Mouse (Mus musculus) T-helper 2 cell (primary cell): Measurements from ENCODE around the gene Dhrs7.

ENCODE experiments used
- in situ Hi-C: fragments of 300-600 bp; cut with MboI, MseI; formaldehyde crosslinking; loops from one replicate; pipeline ENCODE4 v1.15.1; 2025; ENCODE audit warnings: high pct_unique_total_duplicates

Gene Dhrs7

DNA sequence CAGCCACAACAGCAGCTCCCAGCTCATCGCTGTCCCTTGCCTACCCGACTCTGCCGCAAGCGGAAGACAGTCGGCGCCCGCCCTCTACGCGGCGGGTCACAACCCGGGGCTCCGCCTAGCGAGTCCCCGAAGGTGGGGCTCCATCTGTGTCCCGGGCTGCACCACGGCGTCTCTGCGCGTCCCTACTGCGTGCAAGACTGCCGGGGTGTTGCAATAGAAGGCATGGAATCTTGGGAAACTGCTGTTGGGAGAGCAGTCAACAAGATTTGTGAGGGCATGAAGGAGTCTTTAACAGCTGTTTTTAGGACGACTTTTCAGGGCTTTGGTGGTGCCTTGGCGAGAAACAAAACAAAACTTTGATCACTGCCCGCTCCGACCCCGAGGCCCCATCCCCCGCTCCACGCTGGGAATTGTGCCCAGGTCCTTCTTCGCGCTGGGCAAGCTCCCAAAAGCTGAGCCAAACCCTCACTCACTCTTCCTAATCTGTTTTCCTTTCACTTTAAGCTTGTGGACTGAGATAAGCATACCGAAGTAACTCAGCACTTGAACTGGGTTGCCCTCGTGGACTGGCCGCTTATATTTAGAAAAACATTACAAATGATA lies at the start of gene Dhrs7:
TSS of gene Dhrs7 (minus strand) at position 175 of the 603 bp plus-strand sequence.
- in situ Hi-C loops: loop anchor here (25.0 kb wide), 1 partner anchor 578 kb away; the partner anchor contains the start of genes Jkamp and L3hypdh

- in situ Hi-C loops: loop anchor here (25.0 kb wide), 1 partner anchor 1602 kb away; the partner anchor contains the start of gene Gm11042
Observed at GRCm38 (mm10) chr12:72709981-72710380, 45.3 kb upstream of the Dhrs7 start.

- in situ Hi-C loops: loop anchor here (25.0 kb wide), 1 partner anchor 1608 kb away; the partner anchor contains the start of gene Gm11042
Observed at GRCm38 (mm10) chr12:72704068-72704467, 39.4 kb upstream of the Dhrs7 start.

DNA sequence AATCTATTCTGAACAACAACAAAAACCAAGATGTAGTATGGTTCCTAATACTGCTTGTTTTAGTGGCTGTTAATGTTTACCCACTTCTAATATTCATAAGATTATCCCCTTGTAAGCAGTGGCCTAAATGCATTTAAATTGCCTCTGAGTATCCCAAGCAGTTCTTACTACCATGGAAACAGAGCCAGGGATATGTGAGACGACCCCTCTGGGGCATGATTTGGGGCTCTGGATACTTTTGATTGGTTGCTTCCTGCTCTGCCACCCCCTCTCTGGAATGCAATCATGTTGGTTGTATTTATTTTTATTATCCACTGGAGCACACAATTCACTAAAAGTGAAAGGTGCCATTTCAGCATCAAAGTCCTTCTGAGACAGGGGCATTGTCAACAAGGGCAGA lies 35.3 kb upstream of the Dhrs7 start:
- in situ Hi-C loops: loop anchor here (25.0 kb wide), 1 partner anchor 1612 kb away; the partner anchor contains the start of gene Gm11042

- in situ Hi-C loops: no loop called here
Observed at GRCm38 (mm10) chr12:72694901-72695463, 30.3 kb upstream of the Dhrs7 start.

DNA sequence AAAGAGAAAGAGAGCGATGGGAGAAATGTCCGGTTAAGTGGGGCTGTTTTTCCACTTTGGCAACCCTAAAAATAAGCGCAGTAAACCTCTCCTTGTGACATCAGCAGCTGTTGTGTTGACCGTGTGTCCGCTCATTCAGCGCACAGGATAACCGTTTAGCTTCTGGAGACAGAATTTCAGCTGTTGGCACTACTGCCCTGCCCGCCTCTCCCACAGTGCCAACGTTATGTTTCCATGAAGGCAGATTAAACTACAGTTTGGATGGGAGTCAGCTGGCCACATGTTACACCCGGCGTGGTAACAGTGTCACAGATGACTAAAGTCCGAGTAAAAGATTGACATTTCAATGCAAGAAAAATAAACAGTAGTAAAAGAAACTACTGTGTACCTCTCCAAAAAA lies 29.7 kb upstream of the Dhrs7 start:
- in situ Hi-C loops: no loop called here

- in situ Hi-C loops: no loop called here
Observed at GRCm38 (mm10) chr12:72693895-72694294, 29.2 kb upstream of the Dhrs7 start.

GRCm38 (mm10) chr12:72688281-72688680 lies 23.6 kb upstream of the Dhrs7 start:
- in situ Hi-C loops: loop anchor here (10.0 kb wide), 1 partner anchor 223 kb away; no protein-coding TSS in a partner anchor

- in situ Hi-C loops: loop anchor here (10.0 kb wide), 1 partner anchor 223 kb away; no protein-coding TSS in a partner anchor
Observed at GRCm38 (mm10) chr12:72687741-72688140, 23.0 kb upstream of the Dhrs7 start.

DNA sequence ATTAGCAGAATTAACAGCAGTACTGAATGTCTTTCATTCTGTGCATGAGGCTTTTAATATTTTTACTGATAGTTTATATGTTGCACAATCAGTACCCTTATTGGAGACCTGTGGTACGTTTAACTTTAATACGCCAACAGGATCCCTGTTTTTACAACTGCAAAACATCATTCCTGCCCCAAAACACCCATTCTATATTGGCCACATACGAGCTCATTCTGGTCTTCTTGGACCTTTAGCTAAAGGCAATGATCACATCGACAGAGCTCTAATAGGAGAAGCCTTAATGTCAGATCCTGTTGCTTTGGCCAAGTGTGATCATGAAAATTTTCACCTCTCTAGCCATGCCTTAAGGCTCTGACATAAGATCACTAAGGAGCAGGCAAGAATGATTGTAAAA lies 21.9 kb upstream of the Dhrs7 start:
- in situ Hi-C loops: loop anchor here (10.0 kb wide), 1 partner anchor 222 kb away; no protein-coding TSS in a partner anchor

- in situ Hi-C loops: loop anchor here (10.0 kb wide), 1 partner anchor 219 kb away; no protein-coding TSS in a partner anchor
Observed at GRCm38 (mm10) chr12:72683612-72684011, 18.9 kb upstream of the Dhrs7 start.

DNA sequence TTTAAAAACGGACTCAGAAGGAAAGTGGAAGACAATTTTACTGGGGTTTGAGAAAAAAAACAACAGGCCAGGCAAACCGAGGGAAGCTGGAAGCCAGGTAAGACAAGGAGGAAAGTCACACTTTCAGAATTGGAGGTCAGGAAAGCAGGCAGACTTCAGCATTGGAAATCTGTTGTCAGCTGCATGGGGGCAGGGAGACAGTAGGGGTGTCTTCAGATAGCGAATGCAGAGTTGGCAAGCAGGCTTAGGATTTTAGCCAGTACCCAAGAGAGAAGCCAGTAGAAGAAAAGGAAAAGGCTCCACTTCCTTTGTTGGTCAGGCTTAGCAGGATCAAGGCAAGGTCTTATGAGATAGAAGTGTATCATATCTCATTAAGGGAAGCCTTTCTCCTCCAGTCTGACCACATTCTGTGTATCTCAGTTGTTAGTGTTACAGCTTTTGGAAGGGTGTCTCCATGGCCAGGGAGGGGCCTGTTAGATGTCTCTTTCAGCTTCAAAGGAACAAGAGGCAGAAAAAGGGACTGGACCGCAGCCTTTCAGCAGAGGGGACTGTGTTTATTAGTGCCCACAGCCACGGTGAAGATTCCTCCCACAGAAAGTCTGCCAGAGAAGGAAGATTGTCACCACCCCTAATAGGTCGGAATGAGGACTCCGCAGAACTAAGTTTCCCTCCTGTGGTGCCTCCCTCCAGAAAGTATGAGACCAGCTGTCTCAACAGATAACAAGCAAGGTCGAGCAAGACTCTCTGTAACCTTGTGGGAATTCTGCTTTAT lies 18.0 kb upstream of the Dhrs7 start:
- in situ Hi-C loops: loop anchor here (10.0 kb wide), 1 partner anchor 218 kb away; no protein-coding TSS in a partner anchor

- in situ Hi-C loops: loop anchor here (10.0 kb wide), 1 partner anchor 217 kb away; no protein-coding TSS in a partner anchor
Observed at GRCm38 (mm10) chr12:72681919-72682318, 17.2 kb upstream of the Dhrs7 start.

GRCm38 (mm10) chr12:72679635-72680034 lies 14.9 kb upstream of the Dhrs7 start:
- in situ Hi-C loops: loop anchor here (10.0 kb wide), 1 partner anchor 215 kb away; no protein-coding TSS in a partner anchor

- in situ Hi-C loops: loop anchor here (5.0 to 25.0 kb wide), 2 partner anchors 72 to 588 kb away; partner anchors contain the start of genes Jkamp and L3hypdh
Observed at GRCm38 (mm10) chr12:72674820-72675219, 10.1 kb upstream of the Dhrs7 start.

DNA sequence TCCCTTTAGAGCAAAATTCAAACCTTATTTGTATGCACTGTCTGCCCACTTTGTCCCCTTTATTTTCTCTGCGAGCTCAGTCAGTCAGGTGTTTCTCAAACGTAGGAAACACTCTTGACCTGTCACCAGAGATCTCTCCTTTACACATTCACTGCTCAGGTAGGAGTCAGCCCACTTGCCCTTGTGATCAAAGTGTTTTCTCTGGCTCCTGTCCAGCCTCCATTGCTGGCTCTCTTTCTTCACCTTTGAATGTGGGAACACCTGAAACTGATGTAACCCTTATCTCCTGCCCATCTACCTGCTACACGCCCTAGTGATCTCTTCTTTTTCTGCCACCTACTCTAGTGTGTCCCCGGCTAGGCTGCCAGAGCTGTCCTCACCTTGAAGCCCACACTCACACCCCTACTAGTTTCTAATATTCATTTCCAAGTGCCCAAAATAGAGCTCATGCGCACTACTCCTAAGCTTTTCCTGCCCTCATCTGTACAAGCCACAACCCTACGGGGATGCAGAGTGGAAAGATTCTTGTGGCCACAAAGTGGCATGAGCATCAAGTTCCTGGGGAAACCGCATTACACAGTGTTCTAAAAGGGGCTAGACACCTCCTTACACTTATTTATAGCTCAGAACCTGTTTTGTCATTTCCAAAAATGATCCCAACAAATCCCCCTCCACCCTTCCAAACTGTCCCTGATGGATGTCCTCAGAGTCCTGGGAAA lies 9.5 kb upstream of the Dhrs7 start:
- in situ Hi-C loops: loop anchor here (5.0 to 25.0 kb wide), 2 partner anchors 73 to 587 kb away; partner anchors contain the start of genes Jkamp and L3hypdh

DNA sequence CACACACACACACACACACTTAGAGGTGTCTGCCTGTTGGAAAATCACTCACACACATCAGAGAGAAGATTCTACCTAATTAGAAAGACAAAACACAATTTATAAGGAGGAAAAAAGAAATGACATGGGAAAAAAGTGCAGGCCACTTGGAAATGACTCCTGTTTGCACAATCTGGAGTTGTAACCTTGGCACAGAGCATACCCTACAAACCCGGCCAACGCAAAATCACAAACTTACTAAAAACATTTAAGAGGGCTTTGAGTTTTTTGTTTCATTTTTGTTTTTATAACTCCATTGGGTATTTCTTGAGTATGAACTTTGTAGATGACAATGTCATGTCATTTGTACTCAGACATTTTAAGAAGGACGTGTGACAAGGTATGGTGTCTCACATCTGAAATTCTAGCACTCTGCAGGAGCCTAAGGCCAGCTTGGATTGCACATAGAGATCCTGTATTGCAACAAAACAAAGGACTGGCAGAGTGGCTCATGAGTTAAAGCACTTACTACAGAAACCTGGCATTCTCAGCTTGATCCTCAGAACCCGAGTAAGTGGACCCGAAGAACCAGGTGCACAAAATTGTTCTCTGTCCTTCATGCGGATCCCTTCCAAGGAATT lies 6.9 kb upstream of the Dhrs7 start:
- in situ Hi-C loops: loop anchor here (5.0 to 25.0 kb wide), 2 partner anchors 76 to 584 kb away; partner anchors contain the start of genes Jkamp and L3hypdh

DNA sequence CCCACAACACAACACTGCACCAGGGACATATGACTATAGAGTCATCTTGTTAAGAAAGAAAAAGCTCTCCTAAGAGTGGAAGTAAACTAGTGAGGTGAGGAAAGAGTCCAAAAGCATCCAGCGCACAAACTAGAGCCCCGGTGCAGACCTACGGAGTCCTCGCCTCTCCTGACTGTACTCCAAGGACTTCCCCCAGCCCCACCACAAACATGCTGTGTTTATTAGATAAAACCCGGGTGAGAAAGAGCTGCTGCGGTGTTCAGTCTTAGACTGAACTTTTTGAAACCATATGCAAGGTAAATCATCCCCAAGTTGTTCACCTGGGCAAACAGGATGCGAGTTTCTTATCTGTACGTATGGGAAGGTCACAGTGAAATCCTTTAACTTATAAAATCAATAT lies 6.2 kb upstream of the Dhrs7 start:
- in situ Hi-C loops: loop anchor here (5.0 to 25.0 kb wide), 2 partner anchors 76 to 584 kb away; partner anchors contain the start of genes Jkamp and L3hypdh

DNA sequence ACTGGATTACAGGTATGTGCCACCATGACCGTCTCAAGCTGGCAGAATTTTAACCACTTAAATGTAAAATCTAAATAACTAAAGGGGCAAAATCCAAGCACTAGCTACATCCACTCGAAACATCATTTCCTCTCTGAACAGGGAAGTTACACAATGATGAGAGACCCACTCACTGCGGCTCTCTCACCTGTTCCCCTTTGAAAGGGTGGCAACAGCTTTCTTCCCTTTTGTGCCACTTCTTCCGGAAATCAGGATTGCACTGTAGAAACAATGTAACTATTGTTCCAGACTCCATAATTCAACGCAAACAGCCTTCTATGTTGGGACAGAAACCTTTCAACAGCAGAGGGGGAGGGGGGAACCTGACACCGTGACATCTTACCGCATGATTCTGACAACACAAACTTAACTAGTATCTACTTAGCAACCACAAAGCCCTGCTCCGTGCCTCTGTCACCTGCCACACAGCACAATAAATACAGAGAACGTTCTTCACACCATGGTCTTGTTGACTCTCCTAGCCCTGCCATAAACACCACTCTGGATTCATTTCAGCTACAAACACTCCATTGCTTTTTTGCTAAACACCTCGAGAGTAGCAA lies 3.3 kb upstream of the Dhrs7 start:
- in situ Hi-C loops: loop anchor here (25.0 kb wide), 1 partner anchor 581 kb away; the partner anchor contains the start of genes Jkamp and L3hypdh

DNA sequence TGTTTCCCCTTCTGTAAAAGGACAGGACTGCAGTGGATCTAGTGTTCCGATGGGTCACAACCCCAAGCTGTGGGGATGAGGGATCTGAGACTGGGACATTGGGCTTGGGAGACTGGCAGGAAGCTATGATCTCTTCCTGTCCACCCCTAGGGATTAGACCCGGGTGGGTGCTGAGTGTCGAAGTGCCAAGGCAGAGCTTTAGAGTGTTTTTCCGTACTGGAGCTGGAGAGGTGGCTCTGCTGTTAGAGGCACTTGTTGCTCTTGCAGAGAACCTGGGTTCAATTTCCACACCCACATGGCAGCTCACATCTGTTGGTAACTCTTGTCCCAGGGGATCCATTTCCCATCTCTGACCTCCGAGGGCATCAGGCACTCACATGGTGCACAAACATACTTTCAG lies 1.3 kb upstream of the Dhrs7 start:
- in situ Hi-C loops: loop anchor here (25.0 kb wide), 1 partner anchor 579 kb away; the partner anchor contains the start of genes Jkamp and L3hypdh
